Mouse (Mus musculus) limb, embryonic 10.5 days (tissue): ENCODE data around the gene Mrpl17. TPM values are rescaled to one million over a fixed set of nuclear protein-coding genes. Genes with fewer than 3 reads are reported as not detected.

Source experiments
- polyA plus RNA-seq: library from polyadenylated mRNA; unstranded; fragments of >200 nt; fragmentation: Nextera tagmentation; extraction: Ambion mirVana; gene quantifications from 2 replicates; pipeline ENCODE4 v1.2.1, GENCODE M21; 2016

The Mrpl17 gene
- polyA plus RNA-seq, 1 experiment from 2014 or later, result 332 TPM

Other genes with a start within 250 kb of the Mrpl17 start
- 76.9 and 81.9 TPM in 2 replicates for gene Apbb1, start 229.4 kb downstream of the Mrpl17 start, polyA plus RNA-seq
- gene Hpx, start 211.0 kb downstream of the Mrpl17 start, polyA plus RNA-seq, result 0.48 TPM in 1 of 2 replicates, not detected in the other
- gene Trim3, start 177.5 kb downstream of the Mrpl17 start, polyA plus RNA-seq, result 24.5 and 31.2 TPM in 2 replicates
- gene Timm10b, start 171.0 kb downstream of the Mrpl17 start, polyA plus RNA-seq, result 173 and 196 TPM in 2 replicates
- 60.0 and 67.4 TPM in 2 replicates for gene Arfip2, start 170.7 kb downstream of the Mrpl17 start, polyA plus RNA-seq
- 14.0 and 17.1 TPM in 2 replicates for gene Gm45799, start 170.5 kb downstream of the Mrpl17 start, polyA plus RNA-seq
- 0.31 and 1.1 TPM in 2 replicates for gene Dnhd1, start 160.3 kb downstream of the Mrpl17 start, polyA plus RNA-seq
- gene Ilk, start 74.5 kb downstream of the Mrpl17 start, polyA plus RNA-seq, result 195 and 200 TPM in 2 replicates
- gene Rrp8, start 73.7 kb downstream of the Mrpl17 start, polyA plus RNA-seq, result 44.1 and 54.1 TPM in 2 replicates
- gene Taf10, start 66.7 kb downstream of the Mrpl17 start, polyA plus RNA-seq, result 165 and 180 TPM in 2 replicates
- 39.8 and 40.5 TPM in 2 replicates for gene Tpp1, start 58.9 kb downstream of the Mrpl17 start, polyA plus RNA-seq
- 17.3 and 21.2 TPM in 2 replicates for gene Dchs1, start 23.4 kb downstream of the Mrpl17 start, polyA plus RNA-seq
- 0.04 TPM in 1 of 2 replicates, not detected in the other for gene Gm4070, start 142.9 kb upstream of the Mrpl17 start, polyA plus RNA-seq